Mouse (Mus musculus) cortical plate, adult 2 months (tissue): ENCODE measurements around the gene Trmu.

Source experiments
- CTCF ChIP-seq: fragments of 200-500 bp; IDR thresholded peaks from 2 replicates; pipeline ENCODE4 v1.5.1; 2011; ENCODE audit warnings: mild to moderate bottlenecking, control low read depth, low read length; ENCODE audit not compliant: insufficient read depth; ENCODE audit errors: extremely low read depth
- POLR2A ChIP-seq: fragments of 200-500 bp; IDR thresholded peaks from 2 replicates; pipeline ENCODE4 v1.6.1; 2011; ENCODE audit warnings: mild to moderate bottlenecking, low read length, control low read depth; ENCODE audit not compliant: insufficient read depth; ENCODE audit errors: extremely low read depth

- TF ChIP-seq POLR2A (peak; percentile 71; the same call in 1 of the 2 replicates), CTCF (peak; percentile 57)
These were observed at the start of gene Trmu for GRCm38 (mm10) chr15:85878848-85879497.
